Mouse (Mus musculus) embryonic facial prominence, embryonic 14.5 days (tissue): ENCODE measurements around the gene Gm10188. TPM values are rescaled to one million over a fixed set of nuclear protein-coding genes. Genes with fewer than 3 reads are reported as not detected.

Source experiments
- ATAC-seq: fragments of 200-750 bp; cut with Nextera tagmentation; 2 replicates; pipeline ENCODE4 v1.8.0; 2017; ENCODE audit warnings: low read depth, moderate number of reproducible peaks, moderate TSS enrichment
- DNase-seq: peaks from one replicate; pipeline ENCODE4 v3.0.0-alpha.2; 2015; ENCODE audit warnings: low spot score
- H3K27ac ChIP-seq: fragments of 300-500 bp; sonication (generic); replicated peaks from 2 replicates; pipeline ENCODE4 v1.5.1; 2014; ENCODE audit warnings: low read depth, mild to moderate bottlenecking, low read length, moderate library complexity
- H3K27me3 ChIP-seq: fragments of 300-500 bp; sonication (generic); replicated peaks from 2 replicates; pipeline ENCODE4 v1.6.1; 2014; ENCODE audit warnings: low read length; ENCODE audit not compliant: control insufficient read depth, insufficient read depth
- H3K36me3 ChIP-seq: fragments of 300-500 bp; sonication (generic); 2 replicates; pipeline ENCODE4 v1.6.1; 2014; ENCODE audit warnings: low read length, mixed read lengths; ENCODE audit not compliant: control insufficient read depth, insufficient read depth
- H3K4me1 ChIP-seq: fragments of 300-500 bp; sonication (generic); 2 replicates; pipeline ENCODE4 v1.6.1; 2014; ENCODE audit warnings: antibody characterized with exemption, low read length; ENCODE audit not compliant: control insufficient read depth, insufficient read depth
- H3K4me2 ChIP-seq: fragments of 300-500 bp; sonication (generic); 2 replicates; pipeline ENCODE4 v1.6.1; 2014; ENCODE audit warnings: low read depth, mild to moderate bottlenecking, low read length, moderate library complexity, mixed read lengths
- H3K4me3 ChIP-seq: fragments of 300-500 bp; sonication (generic); 2 replicates; pipeline ENCODE4 v1.5.1; 2014; ENCODE audit warnings: low read depth, mild to moderate bottlenecking, low read length
- H3K9ac ChIP-seq: fragments of 300-500 bp; sonication (generic); 2 replicates; pipeline ENCODE4 v1.6.1; 2014; ENCODE audit warnings: low read depth, mild to moderate bottlenecking, low read length, moderate library complexity, mixed read lengths
- H3K9me3 ChIP-seq: fragments of 300-500 bp; sonication (generic); 2 replicates; pipeline ENCODE4 v1.6.1; 2016; ENCODE audit warnings: low read length; ENCODE audit not compliant: control insufficient read depth
- WGBS: fragments of 180-500 bp; shearing (Covaris S2); extraction: QIAGEN DNeasy Blood & Tissue Kit; methylation state at CpG from one replicate; pipeline ENCODE4 v1.1.7; 2014; 5-methylcytosine and 5-hydroxymethylcytosine counted together
- polyA plus RNA-seq: library from polyadenylated mRNA; unstranded; fragments of >200 nt; fragmentation: Nextera tagmentation; extraction: Ambion mirVana; gene quantifications from 2 replicates; pipeline ENCODE4 v1.2.1, GENCODE M21; 2014

Gene Gm10188
- polyA plus RNA-seq, 1 experiment from 2014 or later: not detected

- Histone ChIP-seq H3K27ac (no peak overlapping the region), H3K36me3 (no peaks in the 10 kb centered on the region), H3K4me2 (no peak overlapping the region), H3K4me1 (peaks cover 37% of the 10 kb centered on the region), H3K9ac (peak overlapping the region; percentile 3; the same call in 1 of the 2 replicates), H3K4me3 (no peak overlapping the region), H3K9me3 (no peaks in the 10 kb centered on the region), H3K27me3 (peaks cover 47% of the 10 kb centered on the region)
- no peak for DNase-seq
- ATAC-seq: no peak
- WGBS: 31% methylated on average over 5 of the region's 5 CpGs
These were observed 33.9 kb downstream of the Gm10188 start for GRCm38 (mm10) chr1:132195681-132196080.

GRCm38 (mm10) chr1:132195100-132195499, 34.5 kb downstream of the Gm10188 start:
- Histone ChIP-seq H3K27ac (no peak overlapping the region), H3K4me1 (peaks cover 33% of the 10 kb centered on the region), H3K4me2 (no peak overlapping the region), H3K4me3 (no peak overlapping the region), H3K9ac (peak overlapping the region; percentile 3; the same call in 1 of the 2 replicates), H3K9me3 (no peaks in the 10 kb centered on the region), H3K27me3 (peaks cover 53% of the 10 kb centered on the region), H3K36me3 (no peaks in the 10 kb centered on the region)
- DNase-seq (no peak), ATAC-seq (no peak)
- WGBS: 41% methylated on average over 9 of the region's 9 CpGs

- ATAC-seq (no peak), DNase-seq (no peak)
- H3K9ac ChIP-seq: no peak overlapping the region
- no peak overlapping the region for H3K4me2 ChIP-seq
- no peak overlapping the region for H3K27ac ChIP-seq
- H3K4me3 ChIP-seq: no peak overlapping the region
- no peaks in the 10 kb centered on the region for H3K9me3 ChIP-seq
- peaks cover 29% of the 10 kb centered on the region for H3K4me1 ChIP-seq
- H3K36me3 ChIP-seq: no peaks in the 10 kb centered on the region
- peaks cover 58% of the 10 kb centered on the region for H3K27me3 ChIP-seq
- WGBS: 51% methylated on average over 3 of the region's 3 CpGs
These were observed 34.9 kb downstream of the Gm10188 start for GRCm38 (mm10) chr1:132194624-132195023.

- H3K4me1 ChIP-seq: peaks cover 27% of the 10 kb centered on the region
These were observed 35.8 kb downstream of the Gm10188 start for GRCm38 (mm10) chr1:132193806-132194205.

GRCm38 (mm10) chr1:132191786-132192680, 37.5 kb downstream of the Gm10188 start:
- WGBS: 7% methylated on average over 16 of the region's 16 CpGs
- H3K27ac ChIP-seq: no peak overlapping the region
- peak; percentile 50 for DNase-seq
- H3K4me1 ChIP-seq: peaks cover 27% of the 10 kb centered on the region
- peak; percentile 37 for ATAC-seq
- H3K36me3 ChIP-seq: no peaks in the 10 kb centered on the region
- H3K4me2 ChIP-seq: peak overlapping the region; percentile 96
- H3K9me3 ChIP-seq: no peaks in the 10 kb centered on the region
- peak overlapping the region; percentile 67; the same call in 1 of the 2 replicates for H3K9ac ChIP-seq
- peaks cover 72% of the 10 kb centered on the region for H3K27me3 ChIP-seq
- H3K4me3 ChIP-seq: peak overlapping the region; percentile 62

More at GRCm38 (mm10) chr1:132193806-132194205, 35.8 kb downstream of the Gm10188 start:
- H3K4me2 ChIP-seq: no peak overlapping the region
- no peaks in the 10 kb centered on the region for H3K36me3 ChIP-seq
- no peak overlapping the region for H3K27ac ChIP-seq
- H3K9ac ChIP-seq: no peak overlapping the region
- WGBS: 55% methylated on average over 3 of the region's 3 CpGs
- no peaks in the 10 kb centered on the region for H3K9me3 ChIP-seq
- ATAC-seq (no peak), DNase-seq (no peak)
- peaks cover 66% of the 10 kb centered on the region for H3K27me3 ChIP-seq
- H3K4me3 ChIP-seq: no peak overlapping the region

- H3K27me3 ChIP-seq: peaks cover 72% of the 10 kb centered on the region
- under 1% methylated on average over 25 of the region's 34 CpGs for WGBS
- H3K9me3 ChIP-seq: no peaks in the 10 kb centered on the region
- peak within 1 kb of the TSS; percentile 67 for H3K9ac ChIP-seq
- H3K4me1 ChIP-seq: peaks cover 23% of the 10 kb centered on the region
- H3K36me3 ChIP-seq: no peaks in the 10 kb centered on the region
- no peak for DNase-seq
- H3K27ac ChIP-seq: no peak within 1 kb of the TSS; the same call in 1 of the 2 replicates
- peak within 1 kb of the TSS; percentile 62 for H3K4me3 ChIP-seq
- peak within 1 kb of the TSS; percentile 96 for H3K4me2 ChIP-seq
- no peak for ATAC-seq
These were observed 38.3 kb downstream of the Gm10188 start, which contains the start of the genes Lemd1 and AC124108.1 for GRCm38 (mm10) chr1:132191093-132191785. Gene Lemd1, plus strand, starts transcription at chr1:132191431. Gene AC124108.1, plus strand, starts transcription at chr1:132191457.

GRCm38 (mm10) chr1:132190621-132191092, 38.9 kb downstream of the Gm10188 start:
- Histone ChIP-seq H3K4me3 (peak overlapping the region; percentile 62), H3K27ac (no peak overlapping the region; the same call in 1 of the 2 replicates), H3K4me1 (peaks cover 18% of the 10 kb centered on the region), H3K9ac (peak overlapping the region; percentile 67), H3K27me3 (peaks cover 69% of the 10 kb centered on the region), H3K9me3 (no peaks in the 10 kb centered on the region), H3K36me3 (no peaks in the 10 kb centered on the region), H3K4me2 (peak overlapping the region; percentile 96)
- DNase-seq: peak; percentile 34
- WGBS: 1% methylated on average over 17 of the region's 62 CpGs
- ATAC-seq: no peak

GRCm38 (mm10) chr1:132190040-132190513, 39.5 kb downstream of the Gm10188 start:
- peaks cover 18% of the 10 kb centered on the region for H3K4me1 ChIP-seq
- ATAC-seq (peak; percentile 78), DNase-seq (peak; percentile 72)
- H3K4me3 ChIP-seq: peak overlapping the region; percentile 62
- peaks cover 65% of the 10 kb centered on the region for H3K27me3 ChIP-seq
- H3K27ac ChIP-seq: no peak overlapping the region; the same call in 1 of the 2 replicates
- H3K36me3 ChIP-seq: no peaks in the 10 kb centered on the region
- peak overlapping the region; percentile 67 for H3K9ac ChIP-seq
- WGBS: 1% methylated on average over 37 of the region's 50 CpGs
- H3K4me2 ChIP-seq: peak overlapping the region; percentile 96
- H3K9me3 ChIP-seq: no peaks in the 10 kb centered on the region
